Mouse (Mus musculus) forelimb bud, embryonic 11.5 days (tissue): ENCODE results near the gene Olfr70.

ENCODE experiments used
- DNase-seq: peaks from one replicate; pipeline ENCODE4 v3.0.0-alpha.2; 2012; ENCODE audit warnings: low read depth, low spot score

The Olfr70 gene

DNA sequence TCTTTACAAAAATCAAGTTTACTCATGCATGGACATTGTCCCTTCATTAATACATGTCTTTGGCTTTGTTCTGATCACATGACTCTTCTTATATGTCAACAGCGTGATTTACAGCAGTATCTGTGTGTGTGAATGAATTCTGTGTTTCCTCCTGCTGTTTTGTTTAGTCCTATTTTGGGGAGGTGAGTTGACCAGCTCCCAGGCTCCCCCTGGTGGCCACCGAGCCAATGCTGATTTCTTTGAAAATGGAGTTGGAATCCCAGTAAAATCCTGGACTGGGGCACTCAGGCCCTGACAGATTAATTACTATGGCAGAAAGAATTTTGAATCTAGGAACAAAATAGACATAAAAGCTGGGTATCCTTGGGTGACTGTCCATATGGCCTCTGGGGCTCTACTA, 11.2 kb upstream of the Olfr70 start:
- peak; percentile 75 for DNase-seq

DNA sequence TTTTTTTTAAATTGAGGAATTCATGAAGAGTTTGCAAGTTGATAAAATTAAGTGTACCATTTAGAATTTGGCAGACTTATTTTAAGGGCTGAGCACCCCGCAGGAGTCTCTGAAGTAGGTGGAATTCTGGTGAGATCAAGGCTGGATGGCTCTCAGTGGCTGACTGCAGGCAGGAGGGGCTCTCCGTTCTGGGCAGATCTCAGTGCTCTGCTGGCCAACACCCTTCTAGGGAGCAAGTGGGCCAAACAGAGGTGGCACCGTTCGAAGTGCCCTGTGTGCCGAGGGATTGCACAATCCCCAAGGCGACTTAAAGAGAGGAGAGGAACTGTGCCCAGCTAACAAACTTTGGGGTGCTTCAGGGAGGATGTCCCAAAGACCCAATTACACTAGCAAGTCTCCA, 9.3 kb upstream of the Olfr70 start, which contains the start of gene Olfr71:
Gene Olfr71, minus strand, starts transcription at position 387 of the 400 bp plus-strand sequence.
- DNase-seq, result no peak

DNA sequence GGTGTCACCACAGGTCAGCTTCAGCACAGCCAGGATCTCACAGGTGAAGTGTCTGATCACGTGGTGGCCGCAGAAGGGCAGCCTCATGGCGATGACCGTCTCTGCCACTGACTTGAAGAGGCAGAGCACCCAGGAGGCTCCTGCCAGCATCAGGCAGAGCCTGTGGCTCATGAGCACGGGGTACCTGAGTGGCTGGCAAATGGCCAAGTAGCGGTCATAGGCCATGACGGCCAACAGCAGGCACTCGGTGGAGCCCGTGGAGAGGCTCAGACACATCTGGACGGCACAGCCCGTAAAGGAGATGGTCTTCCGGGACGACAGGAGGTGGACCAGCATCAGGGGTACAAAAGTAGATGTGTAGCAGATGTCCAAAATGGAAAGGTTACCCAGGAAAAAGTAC, 5.4 kb upstream of the Olfr70 start:
- no peak for DNase-seq

DNA sequence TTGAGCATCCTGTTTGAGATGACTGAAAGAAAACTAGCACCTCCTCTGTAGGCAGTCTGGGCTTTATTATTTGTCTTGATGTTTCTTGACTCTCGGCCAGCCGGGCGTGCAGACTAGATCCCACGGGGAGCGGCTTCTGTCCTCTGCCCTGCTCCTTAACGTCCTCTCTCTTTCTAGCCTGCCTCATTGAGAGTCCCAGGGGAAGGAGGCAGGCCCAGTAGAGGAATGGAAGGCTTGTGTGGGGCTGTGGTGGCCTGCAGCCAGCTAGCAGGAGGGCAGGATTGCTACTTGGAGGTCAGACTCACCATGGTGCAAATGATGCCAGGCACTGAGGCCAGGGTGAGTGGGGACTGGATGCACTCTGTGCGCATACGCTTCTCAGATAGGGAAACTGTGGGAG, 3.2 kb upstream of the Olfr70 start:
- no peak for DNase-seq

DNA sequence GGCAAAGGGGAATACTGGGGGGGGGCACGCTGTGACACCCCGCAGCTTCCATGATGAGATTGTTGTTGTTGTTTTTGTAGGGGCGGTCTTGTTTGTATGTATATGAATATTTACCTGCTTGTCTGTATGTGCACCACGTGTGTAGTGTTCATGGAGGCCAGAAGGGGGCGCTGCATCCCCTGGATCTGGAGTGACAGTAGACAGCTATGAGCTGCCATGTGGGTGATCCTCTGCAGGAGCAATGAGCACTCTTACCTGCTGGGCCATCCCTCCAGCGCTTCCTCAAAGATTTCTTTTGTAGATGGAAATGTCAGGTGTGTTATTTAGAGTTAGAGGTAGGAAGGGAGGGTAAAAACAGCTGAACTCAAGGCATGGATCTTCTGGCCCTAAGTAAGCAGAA, 2.8 kb upstream of the Olfr70 start:
- DNase-seq, result no peak

DNA sequence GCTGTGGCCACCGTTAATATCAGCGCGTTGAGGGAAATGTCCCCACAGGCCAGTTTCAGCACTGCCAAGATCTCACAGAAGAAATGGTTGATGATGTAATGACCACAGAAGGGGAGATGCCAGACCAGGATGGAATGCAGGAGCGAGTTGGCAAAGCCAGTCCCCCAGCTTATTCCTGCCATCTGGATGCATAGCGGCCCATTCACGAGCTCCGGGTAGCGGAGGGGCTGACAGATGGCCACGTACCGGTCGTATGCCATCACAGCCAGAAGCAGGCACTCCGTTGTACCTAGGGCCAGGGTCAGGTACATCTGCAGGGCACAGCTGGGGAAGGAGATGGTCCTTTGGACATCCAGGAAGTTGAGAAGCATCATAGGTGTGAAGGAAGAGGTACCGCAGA, 4.0 kb downstream of the Olfr70 start:
- DNase-seq, result no peak

DNA sequence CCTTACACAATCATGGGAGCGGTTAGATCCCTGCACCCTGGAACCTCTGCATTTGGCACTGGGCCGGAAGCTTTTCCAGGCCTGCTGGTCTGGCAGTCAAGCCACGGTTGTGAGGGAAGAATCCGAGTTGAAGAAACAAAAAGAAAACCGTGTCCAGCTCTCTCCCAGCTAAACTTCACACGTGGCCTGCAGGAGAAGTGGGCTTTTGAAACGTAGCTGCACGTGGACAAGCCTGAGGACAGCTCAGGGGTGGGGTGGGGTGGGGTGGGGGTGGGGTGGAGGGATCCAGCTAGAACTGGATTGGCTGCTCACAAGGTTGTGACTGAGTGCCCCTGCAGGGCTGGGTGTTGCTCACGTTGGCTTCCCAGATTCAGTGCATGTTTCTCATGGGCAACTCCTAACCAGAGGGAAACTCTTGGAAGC, 5.3 kb downstream of the Olfr70 start:
- DNase-seq, result no peak

DNA sequence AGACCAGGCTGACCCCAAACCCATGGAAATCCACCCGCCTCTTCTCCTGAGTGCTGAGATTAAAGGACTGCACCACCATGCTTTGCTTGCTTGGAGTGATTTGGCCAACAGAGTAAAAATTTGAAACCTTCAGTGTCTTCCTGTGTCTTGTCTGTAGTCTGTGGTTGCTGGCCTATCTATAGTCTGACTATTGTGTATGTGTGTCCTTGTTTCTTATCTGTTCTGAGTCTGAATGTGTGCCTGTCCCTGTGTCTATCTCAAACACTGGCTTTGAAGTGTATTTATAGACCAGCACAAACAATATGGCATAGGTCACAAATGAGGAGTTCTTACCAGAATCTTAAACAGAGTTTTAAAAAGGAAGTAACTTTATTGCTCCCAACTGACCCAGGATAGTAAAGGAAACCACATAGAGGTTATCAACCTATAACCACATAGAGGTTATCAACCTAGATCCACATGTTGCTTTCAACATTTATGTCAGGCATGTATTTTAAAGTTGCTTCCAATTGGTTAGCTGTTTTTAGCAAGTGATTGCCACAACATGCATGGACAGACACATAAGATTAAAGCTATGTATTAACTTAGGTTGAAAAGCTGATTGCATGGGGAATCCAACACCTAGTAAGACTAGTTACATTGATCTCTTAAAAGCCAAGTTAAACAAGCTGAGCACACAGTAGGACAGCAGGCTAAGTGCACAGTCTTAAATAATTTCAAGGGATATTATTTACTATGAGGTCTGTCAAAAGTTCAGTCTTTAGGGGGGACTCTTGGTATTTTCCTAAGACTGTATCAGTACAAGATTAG, 6.0 kb downstream of the Olfr70 start:
- no peak for DNase-seq

DNA sequence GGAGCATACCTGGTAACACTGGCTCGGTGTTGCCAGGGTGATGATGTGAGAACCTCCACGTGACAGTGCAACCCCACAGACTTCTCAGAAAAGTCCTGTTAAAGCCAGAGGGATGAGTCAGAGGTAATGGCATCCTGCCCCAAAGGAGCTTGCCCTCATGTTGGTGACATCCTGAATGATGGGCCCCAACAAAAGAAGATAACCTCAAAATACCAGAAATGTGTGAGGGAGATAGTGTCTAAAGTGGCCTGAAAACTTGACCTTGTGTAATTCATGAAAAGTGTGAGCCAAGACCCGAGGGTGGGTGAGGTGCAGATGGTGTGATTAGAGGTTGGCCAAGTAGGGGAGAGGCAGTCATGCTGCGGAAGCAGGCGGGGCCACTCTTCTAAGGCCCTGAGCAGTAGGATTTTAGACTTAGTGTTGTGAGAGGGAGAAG, 6.8 kb downstream of the Olfr70 start:
- no peak for DNase-seq

DNA sequence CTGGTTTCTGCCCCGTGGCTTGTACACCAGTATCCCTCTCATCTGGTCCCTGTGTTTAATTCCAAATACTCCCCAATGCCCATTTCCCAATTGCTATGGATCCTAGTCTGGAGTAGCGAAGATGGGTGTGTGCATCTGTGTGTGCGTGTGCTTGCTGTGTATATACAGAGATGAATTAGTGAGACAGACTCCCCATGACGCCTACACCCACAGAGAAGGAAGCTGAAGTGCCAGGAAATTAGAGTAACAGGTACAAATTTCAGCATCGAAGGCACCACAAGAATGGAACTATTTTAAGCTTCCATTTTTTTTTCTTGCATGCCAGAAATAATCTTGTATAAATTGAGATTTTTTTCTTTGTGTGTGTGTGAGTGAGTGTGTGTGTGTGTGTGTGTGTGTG, 9.6 kb downstream of the Olfr70 start:
- no peak for DNase-seq

DNA sequence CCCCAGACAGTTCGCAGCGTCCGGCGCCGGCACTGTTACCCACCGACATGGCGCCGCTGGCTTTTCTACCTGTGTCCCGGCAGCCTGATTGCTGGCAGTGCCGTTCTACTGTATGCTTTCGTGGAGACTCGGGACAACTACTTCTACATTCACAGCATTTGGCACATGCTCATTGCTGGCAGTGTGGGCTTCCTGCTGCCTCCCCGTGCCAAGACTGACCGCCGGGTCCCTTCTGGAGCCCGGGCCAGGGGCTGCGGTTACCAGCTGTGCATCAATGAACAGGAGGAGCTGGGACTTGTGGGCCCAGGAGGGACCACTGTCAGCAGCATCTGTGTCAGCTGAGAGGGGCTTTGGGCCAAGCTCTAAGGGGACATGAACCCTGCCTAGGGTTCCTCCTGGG, 10.6 kb downstream of the Olfr70 start:
- DNase-seq, result no peak

DNA sequence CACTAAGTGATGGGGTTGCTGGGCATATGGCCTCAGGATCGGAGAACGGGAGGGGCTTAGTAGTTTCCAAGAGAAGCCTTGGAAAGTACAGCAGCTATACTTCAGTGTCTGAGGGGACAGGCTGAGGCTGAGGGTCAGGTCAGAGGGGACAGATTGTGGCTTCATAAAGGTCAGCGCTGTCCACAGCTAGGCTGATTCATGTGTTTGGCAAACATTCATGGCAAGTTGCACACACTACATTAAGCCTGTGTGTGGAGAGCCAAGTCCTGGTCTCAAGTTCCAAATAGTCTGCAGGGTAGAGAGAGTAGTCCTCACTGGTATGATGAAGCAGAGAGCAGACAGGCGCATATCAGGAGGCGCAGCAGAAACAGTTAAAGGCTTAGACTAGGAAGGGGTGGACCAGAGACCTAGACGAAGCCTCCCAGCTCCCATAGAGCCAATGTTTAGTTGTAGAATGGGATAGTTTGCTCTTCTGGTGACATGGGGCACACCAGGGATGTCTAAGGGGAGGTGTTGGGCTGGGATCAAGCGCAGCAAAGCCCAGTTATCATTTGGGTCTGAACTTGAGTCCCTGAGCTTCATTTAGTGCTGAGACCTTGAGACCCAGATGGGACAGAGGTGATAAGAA, 21.1 kb downstream of the Olfr70 start:
- no peak for DNase-seq

DNA sequence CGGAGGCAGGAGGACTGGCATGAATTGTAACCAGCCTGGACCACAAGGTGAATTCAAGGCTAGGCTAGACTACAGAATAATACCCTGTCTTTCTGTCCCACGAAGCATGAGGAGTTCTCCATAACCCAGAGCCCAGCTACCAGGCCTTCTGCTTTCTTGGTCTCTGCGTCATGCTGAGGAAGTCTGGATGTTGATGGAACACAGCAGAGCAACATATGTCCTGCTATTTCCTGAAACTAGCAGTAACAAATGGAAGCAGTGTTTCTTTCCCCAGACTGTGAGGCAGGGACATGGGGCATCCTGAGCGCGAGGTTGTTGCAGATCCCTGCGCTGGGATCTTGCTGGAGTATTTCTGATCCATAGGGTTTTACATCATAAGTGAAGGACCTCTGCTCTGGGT, 22.1 kb downstream of the Olfr70 start:
- DNase-seq, result no peak

DNA sequence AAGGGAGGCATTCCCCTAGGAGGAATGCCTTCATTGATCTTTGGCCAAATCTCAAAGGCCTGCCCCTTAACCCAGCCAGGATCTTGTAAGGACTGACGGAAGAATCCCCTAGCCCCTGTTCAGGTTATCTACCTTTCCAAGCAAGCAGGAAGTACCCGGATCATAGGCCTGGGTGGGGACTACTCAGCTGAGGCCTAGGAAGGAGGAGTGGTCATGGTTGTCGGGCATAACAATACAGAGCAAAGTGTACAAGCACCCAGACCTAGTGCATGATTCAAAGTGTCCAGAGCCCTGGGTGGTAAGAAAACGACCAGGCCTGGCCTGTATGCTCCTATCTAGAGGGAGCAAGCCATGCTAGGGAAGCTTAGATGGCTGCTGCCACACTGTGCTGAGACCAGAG, 25.0 kb downstream of the Olfr70 start:
- no peak for DNase-seq

DNA sequence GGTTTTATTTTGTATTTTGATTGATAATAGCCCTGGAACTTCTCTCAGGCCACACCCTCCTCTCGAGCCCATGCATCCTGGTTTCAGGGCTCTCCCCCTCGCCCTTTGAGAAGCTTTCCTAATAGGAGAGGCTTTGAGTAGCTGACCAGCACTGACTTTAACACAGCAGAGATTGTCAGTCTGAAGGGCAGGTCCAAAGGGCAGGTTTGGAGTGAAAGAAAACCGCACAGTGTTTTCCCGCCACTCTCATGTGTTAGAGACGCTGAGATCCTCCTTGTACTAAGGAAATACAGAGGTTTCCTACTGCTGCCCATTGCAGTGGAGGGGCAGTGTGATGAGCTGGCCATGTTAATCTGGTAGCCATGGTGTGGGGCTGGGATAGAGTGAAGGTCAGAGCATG, 25.6 kb downstream of the Olfr70 start:
- DNase-seq, result no peak

DNA sequence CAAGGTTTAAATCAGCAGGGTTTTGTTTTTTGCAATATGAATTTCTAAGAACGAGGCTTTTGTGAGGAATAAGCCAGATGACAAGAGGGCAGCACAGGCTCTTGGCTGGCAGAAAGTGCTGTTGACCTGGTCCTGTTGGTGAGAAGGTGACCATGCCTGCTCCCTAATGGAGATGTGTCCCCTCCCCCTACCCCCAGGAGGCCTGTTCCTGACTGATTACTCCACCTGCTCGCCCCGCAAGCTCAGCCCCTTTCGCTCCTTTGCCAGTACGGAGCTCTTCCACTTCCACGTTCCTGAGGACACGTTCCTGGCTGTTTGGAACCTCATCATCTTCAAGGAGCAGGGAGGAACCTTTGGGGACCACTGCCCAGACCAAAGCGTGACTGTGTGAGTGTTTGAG, 26.9 kb downstream of the Olfr70 start:
- DNase-seq, result no peak

DNA sequence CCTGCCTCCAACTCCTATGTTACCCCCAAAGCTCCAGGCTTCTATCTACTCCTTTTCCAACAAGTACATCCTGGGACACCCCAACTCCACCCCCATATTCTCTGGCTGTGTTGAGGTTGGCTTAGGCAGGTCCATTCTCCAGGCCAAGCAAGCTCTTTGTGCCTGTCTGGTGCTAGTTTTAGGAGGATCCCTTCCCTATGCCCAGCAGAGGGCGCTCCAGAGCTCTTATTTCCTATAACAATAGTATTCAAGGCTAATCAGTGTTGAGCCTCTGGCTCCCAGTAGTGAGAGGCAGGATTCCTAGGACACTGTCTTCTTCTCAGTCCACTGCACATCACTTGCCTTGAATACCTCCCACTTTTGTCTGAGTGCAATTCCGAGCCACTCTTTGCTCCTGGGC, 28.5 kb downstream of the Olfr70 start:
- DNase-seq, result peak; percentile 89

DNA sequence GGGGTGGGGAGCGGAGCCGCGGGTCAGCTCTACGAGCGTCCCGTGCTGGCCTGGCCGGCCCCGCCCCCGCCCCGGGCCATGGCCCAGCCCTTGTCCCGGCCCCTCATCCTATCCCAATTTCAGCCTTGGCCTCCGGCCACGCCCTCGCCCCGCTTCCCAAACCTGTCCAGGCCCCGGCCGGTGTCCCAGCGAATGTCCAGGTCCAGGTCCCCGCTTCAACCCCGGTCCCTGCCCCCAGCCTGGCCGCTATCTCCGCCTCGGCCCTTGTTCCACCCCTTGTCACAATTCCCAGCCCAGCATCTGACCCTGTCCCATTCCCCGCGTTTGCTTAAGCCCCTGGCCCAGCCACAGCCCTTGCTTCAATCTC, 31.2 kb downstream of the Olfr70 start:
- peak; percentile 53 for DNase-seq

DNA sequence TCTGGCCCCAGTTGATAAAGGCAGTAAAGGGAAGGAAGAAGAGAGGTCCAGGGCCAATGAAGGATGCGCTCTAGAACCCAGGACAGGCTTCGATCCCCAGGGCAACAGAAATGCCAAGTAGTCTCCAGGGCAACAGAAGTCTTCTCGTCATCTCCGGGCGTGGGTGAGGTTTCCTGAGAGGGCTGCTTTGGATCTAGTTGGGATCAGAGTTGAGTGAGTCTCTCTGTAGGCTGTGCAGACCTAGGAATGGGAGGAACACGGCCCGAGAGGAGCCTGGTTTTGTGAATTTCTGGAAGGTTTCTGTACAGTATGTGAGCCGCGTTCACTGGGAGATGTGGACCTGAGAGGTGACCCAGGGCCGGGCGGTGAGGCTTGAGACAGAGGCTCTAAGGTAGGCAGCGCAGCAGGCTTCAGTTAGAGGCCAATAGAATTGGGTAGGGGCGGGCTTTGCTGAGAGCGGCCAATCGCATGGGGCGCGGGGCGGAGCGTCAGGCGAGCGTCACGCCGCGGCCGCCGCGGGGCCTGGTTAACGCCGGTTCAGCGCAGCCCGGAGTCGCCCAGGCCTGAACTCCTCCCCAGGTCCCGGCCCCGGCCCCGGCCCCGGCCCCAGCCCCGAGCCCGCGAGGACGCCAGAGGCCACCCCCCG, 31.7 kb downstream of the Olfr70 start, which contains the start of the genes Tmem8b and Fam221b:
Gene Tmem8b, plus strand, starts transcription at position 190 of the 646 bp plus-strand sequence.
Gene Fam221b, minus strand, starts transcription at position 364 of the 646 bp plus-strand sequence.
- DNase-seq, result peak; percentile 78

DNA sequence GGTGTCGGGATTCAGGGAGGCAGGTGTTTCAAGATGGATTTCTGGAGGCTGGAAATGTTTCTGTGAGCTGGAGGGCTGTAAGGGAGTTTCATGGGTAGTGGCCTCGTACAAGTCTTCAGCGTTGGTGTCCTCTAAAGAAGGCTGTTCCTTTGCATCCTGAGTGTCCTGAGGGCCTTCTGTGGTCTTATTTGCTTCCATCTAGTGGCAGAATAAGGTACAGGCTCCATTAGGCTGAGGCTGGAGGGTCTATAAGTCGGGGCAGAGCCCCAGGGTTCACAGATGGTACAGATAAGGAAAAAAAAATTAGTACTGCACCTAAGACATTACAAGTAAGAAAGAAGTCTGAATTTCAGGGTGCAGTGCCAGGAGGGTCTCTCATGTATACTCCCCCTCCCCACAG, 34.2 kb downstream of the Olfr70 start:
- DNase-seq, result no peak

DNA sequence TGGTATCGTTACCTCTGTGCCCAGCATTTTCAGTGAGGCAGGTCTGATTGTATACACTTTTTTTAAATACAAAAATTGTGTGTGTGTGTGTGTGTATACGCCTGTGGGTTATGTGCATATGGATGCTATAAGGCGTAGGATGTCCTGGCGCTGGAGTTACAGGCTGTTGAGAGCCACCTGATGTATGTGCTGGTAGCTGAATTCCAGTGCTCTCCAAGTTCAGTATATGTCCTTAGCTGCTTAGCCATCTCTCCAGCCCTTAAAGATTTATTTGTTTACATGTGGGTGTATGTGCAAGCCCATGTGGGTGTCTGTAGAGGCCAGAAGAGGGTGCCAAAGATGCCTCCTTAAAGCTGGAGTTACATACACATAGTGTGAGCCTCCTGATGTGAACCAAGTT, 43.5 kb downstream of the Olfr70 start:
- DNase-seq, result no peak

DNA sequence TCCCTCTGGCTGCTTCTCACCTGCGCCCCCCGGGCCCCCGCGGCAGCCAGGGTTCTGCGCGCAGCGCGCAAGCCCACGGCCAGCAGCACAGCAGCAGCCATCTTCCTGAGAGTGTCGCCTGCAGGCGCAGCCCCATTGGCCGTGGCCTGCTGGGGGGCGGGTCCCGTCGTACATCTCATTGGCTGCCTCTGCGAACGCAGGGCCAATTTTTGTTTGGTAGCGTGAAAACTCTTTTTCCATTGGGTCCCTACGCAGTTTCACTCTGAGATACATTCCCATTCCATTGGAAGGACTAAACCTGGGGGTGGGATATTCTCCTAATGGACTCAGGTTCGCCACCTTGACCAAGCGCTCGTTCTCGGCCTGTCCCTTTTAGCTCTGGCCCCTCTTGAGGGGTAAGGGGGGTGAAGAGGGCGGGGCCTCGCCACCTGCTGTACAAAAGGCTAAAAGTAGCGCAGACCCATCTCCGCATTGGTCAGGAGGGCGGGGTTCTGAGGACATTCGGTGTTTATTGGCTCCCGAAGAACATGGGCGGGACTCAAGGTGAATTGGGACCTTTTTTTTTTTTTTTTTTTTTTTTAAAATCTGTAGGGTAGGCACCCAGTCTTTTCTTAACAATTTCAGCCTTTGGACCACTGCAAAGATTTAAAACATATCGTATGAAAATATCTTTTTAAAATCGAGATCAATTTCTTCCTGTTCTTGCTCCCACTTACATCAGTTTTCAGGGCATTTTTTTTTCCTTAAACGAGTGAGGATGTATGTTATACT, 44.1 kb downstream of the Olfr70 start, which contains the start of gene Hint2:
Gene Hint2, minus strand, starts transcription at position 128 of the 771 bp plus-strand sequence.
- DNase-seq, result peak; percentile 98
